Mouse (Mus musculus): ENCODE results near the gene Casz1.

The Casz1 gene

DNA sequence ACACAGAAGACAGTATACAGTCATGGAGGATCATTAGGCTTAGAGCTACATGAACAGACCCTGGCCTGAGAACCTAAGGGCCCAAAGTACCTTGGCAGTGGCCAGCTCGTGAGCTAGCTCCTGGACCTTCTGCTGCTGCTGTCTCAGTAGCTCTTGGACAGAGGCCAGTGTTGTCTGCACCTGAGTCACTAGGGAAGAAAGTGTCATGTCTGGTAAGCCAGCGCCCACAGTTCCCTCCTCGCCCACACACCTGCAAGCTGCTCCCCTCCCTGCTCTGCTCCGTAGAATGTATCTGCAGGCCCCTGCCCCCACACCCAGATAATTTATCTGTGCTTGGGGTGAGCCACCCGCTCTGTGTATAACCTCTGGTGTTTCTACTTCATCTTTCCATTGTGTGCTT is 161.9 kb downstream of the Casz1 start:
- no peak for DNase-seq (ENCODE audit: low spot score in 2 of 2)

DNA sequence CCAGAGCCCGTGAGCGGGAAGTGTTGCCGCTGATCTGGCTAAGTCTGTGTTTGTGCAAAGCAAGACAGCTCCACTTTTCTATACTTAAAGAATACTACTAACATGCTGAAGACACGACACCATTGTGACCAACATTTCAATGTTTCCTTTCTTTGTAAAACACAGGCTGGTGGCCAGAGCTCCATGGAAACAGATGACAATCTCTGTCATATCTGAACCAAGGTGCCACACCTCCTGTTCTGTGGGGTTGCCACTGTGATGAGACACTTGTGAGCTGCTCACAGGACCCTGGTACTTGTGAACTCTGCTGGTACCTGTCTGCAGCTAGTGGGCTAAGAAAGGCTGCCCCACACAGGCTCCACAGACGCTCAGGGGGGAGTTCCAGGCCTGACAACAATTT is 164.6 kb downstream of the Casz1 start:
- DNase-seq (ENCODE audit: low spot score in 2 of 2), result no peak

DNA sequence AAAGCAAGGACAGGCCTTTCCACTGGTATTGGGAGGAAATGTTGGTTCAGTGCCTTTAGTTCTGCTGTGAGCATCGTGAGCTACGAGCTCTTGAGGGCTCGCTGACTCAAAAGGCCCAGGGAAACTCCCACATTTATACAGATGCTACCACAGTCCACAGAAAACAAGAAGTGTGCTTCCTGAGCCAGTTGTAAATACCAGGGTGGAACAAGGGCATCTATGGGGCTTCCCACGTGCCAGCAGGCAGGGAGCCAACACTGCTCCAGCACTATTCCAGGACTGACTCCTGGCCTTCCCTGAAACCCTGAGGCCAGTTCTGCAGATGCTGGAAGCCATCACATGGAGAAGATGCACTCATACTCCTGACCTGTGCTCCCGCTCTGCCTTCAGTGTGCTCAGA is 165.4 kb downstream of the Casz1 start:
- no peak for DNase-seq (ENCODE audit: low spot score in 2 of 2)

DNA sequence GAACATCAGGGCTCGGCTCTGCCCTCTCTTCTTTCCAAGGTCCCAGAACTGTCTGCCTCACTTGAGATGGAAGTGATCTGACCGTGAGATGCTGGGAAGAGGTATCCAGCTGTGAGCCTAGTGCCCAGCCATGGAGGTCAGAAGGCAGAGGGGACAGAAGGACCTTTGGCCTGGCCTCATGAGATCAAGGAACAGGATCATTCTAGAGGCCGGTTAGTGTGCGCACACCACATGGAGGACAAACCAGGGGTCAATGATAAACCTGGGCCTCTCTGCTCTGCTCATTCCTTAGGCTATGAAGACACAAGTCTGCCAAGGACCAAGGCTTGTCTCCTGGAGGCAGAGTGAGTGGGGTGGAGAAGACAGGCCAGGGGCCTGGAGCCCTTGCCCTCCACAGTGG is 166.5 kb downstream of the Casz1 start:
- DNase-seq (ENCODE audit: low spot score in 2 of 2), result no peak

DNA sequence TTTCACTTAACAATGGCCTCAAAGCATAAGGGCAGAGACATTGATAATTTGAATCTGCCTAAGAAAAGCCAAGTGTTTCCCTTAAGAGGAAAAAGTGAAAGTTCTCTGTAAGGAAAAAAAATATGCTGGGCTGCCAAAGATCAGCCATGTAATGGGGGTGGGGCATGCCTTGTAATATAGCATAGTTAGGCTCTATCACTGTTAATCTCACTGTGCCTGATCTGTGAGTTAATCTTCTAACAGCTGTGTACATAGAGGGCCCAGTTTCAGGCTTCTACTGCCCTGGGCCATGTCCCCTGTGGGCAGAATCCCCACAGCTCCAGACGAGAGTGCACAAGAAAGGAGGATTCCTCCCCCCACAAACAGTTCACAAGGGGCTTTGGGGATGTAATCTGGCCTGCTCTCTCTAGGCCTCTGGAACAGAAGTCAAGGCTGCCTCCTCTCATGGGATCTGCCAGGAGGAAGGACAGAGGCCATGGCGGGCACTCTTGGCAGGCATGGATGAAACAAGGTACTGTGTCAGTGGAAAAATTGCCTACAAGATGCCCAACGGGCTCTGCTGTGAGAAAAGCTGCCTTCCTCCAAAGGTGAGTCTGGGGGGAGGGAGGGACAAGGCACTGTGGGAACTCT is 167.5 kb downstream of the Casz1 start:
- DNase-seq (ENCODE audit: low spot score in 2 of 2), result no peak

DNA sequence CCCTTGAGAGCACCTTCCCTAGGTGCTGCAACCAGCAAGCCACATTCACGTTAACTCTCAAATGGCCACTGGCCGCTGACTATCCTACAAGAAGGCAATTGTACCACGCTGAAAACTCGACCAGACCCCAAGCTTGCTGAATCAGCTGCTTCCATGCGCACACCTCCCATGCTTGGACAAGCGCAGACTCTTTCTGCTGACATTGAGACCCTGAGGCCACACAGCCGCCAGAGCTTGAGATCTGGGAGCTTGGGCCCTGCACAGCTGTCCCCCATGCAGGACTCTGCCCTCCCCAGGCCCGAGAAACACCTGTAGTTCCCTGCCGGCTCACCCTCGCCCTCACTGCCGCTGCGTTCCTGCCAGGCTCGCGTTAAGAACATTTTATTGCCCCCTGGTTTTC is 168.5 kb downstream of the Casz1 start:
- no peak for DNase-seq (ENCODE audit: low spot score in 2 of 2)

DNA sequence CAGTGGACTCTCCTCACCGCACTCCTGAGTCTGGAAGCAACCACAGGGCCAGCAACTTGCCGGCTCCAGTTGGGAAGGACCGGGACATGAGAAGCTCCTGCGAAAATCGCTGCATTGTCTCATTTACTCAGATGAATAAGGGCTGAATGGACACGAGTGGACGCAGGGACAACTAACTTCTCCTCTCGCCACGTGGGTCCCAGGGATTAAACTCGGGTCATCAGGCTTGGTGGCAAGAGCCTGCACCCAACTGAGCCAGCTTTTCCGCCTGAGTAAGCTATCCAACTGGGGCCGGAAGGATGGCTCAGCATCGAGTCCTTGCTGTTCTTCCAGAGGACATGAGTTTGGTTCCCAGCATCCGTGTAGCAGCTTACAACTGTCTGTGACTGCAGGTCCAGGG is 169.2 kb downstream of the Casz1 start:
- no peak for DNase-seq (ENCODE audit: low spot score in 2 of 2)

DNA sequence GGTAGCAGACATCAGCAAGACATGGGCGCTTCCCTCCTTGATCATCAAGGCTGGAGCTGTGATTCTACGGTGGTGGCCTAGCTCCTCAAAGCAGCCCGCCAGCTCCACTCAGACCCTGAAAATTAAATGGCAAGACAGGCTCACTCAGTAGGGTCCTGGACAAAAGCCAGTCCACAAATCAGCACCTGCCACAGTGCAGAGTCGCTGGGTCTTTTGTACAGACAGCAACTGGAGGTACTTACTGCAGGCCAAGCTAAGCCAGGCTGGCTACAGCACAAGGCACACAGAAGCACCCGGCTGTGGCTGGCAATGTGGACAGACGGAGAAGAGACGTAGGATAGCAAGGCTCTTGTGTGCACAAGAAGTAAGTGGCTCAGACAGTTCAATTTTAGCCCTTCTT is 170.6 kb downstream of the Casz1 start:
- no peak for DNase-seq (ENCODE audit: low spot score in 2 of 2)

DNA sequence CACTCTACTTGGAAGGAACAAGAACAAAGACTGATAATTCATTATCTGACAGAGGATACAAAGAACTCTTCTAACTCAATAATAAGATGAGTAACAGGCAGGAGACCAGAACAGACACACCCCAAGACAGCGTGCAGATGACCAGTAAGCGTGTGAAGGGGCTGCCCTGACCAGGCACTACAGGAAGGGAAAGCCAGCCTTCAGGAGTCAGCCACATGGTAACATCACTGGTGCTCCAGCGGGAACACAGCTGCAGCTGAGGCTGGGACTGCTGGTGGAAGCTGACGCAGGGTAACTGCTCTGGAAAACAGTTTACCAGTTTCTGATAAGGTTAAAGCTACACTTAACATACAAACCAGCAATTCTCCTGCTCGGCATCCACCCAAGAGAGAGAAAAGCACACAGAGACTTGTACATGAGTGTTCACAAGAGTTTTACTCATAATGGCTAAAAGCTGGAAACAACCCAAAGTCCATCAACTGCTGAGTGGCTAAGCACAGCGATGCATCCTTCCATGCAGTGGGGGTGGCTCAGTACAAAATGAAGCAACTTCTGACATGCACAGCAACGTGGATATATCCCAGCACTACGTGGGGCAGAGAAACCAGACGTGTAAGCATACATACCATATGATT is 174.1 kb downstream of the Casz1 start:
- no peak for DNase-seq (ENCODE audit: low spot score in 2 of 2)

DNA sequence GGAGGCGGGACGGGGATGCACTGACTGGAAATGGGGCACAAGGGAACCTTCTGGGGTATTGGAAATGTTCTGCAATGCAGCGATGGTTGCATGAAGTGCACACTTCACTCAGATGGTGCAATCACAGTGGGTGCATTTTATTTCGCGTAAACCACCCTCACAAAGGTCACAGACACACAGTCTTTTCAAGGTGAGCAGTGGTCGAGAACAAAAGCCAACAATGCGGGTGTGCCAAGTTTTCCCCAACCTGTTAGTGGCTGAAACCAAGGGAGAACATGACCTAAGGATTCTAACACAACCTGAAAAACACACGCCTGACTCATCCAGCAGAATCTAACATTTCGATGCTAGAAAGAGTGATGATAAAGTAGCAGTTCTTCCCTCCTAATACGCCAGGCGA is 174.7 kb downstream of the Casz1 start:
- DNase-seq (ENCODE audit: low spot score in 2 of 2), result no peak

DNA sequence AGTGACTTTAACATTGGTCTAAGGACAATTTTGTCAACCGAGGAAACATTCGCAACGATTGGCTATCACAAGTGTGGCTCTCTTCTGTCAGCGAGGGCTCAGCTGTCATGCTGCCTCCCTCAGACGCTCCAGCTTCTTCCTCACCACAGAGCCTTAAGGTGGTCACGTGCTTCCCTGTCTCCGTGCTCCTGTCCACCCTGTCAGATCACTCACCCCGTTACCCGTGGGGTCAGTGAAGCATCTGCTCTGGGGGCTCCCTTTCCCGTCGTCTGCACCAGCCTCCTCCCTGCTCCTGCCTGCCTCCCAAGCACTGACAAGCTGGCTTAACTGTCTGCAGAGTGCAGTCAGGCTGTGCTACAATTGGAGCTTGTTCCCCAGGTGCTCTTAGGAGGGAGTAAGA is 175.6 kb downstream of the Casz1 start:
- DNase-seq (ENCODE audit: low spot score in 2 of 2), result no peak

DNA sequence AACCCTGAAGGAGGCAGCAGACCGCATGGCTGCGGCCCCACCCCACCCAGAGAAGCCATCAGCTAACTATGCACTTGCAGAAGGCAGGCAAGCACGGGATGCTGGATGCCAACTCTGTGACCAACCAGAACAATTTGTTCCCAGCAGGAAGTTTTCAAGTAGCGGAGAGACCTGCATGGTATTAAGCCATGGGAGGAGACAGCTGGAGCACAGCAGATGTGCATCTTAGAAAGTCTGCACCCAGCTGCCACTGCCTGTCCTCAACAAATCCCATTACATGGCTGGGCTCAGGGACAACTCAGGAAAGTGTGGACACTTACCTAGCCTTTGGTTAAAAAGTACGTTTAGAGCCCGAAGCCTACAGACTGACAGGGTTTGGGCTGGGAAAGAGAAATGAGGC is 178.0 kb downstream of the Casz1 start:
- no peak for DNase-seq (ENCODE audit: low spot score in 2 of 2)

DNA sequence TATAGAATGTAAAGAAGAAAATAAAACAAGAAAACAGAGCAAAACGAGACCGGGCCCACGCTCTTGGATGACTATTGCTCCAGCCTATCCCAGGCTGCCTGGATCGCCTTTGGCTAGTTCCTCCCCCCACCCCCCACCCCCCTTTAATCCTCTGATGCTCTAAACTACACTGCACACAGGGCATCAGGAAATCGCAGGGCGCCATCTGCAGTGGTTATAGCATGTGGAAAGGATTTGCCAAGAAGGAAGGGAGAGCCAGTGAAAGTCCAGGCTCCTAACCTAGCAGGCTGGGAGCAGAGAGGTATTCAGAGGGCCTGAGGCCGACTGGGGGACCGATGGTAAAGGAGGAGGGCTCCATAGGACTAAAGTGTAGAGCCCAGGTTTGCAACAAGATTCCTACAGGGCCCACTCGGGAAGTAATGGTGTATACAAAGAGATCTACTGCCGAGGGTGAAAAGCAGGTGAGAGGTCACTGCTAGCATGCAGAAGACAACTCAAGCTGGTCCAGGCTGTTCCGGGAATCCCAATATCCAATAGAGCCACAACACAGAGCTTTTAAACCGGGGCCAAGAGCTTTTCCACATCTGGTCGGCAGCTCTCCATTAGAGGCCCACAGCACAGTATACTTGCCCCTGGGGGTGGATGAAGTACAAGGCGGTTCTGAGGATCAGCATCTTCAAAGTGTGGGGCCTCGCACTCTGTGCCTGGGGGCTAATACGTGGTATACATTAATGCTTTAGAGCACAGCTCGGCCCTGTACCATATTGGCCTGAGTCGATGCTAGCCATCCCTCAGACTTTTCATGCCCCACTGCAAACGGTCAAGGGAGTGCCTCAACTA is 180.7 kb downstream of the Casz1 start:
- no peak for DNase-seq (ENCODE audit: low spot score in 2 of 2)

DNA sequence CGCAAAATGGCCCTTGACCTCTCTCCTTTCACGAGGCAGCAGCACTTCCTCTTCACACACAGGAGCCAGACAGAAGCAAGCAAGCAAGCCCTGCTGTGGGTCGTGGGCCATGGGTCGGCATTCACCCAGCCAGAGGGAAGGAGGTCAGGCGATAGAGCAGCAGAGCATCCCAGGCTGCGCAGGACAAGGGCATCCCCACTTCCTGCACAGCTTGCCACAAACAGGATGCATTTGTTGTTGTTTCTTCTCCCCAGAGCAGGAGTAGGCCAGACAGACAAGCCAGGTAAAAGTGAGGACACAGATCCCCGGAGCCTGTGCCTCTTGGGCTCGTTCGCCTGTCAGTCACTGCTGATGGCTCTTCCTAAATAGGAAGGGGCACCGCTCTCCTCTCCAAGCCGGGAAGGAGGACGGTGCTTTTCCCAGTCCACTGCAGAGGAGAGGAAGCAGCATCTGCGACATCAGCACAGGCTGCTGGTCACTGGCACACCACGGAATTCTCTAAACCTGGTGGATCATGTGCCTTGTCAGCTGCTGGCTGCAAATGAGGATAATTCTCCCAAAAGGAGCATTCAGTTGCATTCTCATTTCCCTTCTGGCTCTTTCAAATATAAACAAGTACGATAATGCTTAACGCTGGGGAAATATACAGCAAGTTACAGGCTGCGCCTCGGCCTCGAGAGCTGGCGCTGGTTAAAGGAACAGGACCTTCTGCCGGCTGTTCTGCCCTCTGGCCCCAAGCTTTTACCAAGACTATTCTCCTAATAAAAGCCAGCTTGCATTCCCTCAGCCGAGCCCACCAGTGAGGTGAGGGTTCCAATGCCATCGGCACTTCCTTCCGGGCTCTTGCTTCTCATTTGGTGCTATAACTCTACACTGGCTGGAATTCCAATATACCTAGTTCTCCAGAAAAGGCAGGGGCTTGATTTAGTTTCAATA is 181.6 kb downstream of the Casz1 start:
- DNase-seq (ENCODE audit: low spot score in 2 of 2), result no peak

DNA sequence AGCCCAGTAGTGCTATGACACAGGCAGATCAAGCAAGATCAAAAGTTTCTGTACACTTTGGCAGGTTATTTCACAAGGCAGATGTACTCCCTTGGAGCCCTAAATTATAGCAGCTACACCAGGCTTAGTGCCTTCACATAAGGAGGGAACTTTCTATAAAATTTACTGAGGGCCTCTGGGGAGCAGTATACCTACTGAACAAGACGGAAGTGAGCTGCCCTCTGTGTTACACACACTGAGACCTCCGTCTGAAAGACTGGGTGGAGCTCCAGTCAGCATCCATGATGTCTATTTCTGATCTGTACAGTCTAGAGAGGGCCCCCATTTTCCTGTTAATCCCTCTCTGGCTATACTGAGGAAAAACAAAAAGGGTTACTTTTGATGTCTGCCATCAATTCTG is 185.8 kb downstream of the Casz1 start:
- DNase-seq (ENCODE audit: low spot score in 2 of 2), result no peak

DNA sequence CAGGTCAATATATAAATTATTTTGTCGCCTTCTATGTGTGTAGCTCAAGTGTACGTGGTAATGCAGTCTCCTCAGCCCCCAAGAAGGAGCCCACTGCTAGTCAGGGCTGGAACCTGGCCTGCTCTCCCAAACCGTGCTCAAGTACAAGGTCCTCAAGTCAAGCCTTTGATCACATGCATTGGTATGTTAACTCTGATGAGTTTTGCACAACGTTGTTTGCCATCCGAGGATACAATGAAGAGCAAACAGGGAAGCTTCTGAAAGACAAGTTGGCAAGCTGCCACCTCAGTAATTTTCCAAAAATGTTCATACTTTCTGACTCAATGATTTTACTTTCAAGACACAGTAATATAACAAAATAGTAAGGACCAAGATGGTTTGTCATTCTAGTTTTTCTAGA is 189.7 kb downstream of the Casz1 start:
- DNase-seq (ENCODE audit: low spot score in 2 of 2), result no peak

DNA sequence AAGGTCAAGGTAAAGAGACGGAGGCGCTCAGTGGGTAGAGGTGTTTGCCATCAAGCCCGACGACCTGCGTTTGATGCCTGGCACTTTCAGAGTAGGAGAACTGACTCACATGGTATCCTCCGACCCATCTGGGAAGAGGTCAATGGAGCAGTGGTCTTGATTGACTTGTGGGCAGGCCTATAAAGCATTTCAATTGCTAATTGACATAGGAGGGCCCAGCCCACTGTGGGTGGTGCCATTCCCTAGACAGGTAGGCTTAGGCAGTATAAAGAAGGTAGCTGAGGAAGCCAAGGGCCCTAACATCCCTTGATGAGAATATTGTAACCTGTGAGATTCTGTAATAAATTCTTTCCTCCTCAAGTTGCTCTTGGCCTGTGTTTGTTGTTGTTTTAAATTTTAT is 196.5 kb downstream of the Casz1 start:
- DNase-seq (ENCODE audit: low spot score in 2 of 2), result no peak

DNA sequence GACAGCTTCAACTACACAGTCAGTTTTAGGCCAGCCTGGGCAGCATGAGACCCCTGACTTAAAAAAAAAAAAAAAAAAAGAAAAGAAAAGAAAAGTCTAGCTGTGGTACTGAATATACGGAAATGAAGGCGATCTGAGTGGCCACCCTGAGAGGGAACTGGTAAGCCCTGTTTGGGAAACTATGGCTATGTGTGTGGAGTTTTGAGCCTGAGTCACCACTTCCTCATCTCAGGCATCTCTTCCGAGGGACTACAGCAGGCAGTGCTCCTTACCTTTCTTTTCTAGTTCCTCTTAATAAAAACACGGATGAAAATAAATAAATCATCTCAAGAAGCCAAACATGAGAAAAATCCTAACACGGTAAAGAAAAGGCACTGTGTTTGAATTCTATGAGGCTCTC is 197.3 kb downstream of the Casz1 start:
- no peak for DNase-seq (ENCODE audit: low spot score in 2 of 2)

DNA sequence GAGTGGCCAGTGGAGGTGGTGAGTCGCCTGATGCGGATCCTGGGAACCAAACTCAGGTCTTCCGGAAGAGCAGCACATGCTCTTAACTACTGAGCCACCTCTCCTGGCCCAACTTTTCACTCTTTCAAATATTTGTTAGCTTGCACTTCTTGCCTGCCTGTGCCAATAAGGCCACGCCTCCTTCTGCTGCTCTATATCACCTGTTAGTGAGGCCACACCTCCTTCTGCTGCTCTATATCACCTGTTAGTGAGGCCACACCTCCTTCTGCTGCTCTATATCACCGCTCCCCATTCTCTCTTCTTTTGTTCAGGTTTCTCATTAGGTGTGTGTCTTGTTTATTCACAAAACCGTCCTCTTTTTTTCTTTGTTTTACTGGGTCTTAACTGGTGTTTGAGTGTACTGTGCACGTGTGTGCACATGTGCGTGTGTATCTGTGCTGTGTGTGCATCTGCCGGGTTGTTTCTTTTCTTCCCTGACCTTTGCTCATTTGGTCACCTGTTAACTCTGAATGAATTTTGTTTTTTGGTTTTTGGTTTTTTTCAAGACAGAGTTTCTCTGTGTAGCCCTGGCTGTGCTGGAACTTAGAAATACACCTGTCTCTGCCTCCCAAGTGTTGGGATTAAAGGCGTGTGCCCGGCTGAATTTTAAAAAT is 198.3 kb downstream of the Casz1 start:
- DNase-seq (ENCODE audit: low spot score in 2 of 2), result no peak

Data from urinary bladder, adult 18-20 months (tissue).